ENCODE assay signal across 24 mouse cellular contexts in genomic region chr13:13635224-13635623, GRCm38 (mm10). TPM values are rescaled to one million over a fixed set of nuclear protein-coding genes. Genes with fewer than 3 reads are reported as not detected.
DNase-seq lines count a peak whose midpoint lies in the region; ATAC-seq and TF ChIP-seq lines count a peak whose summit lies in the region.
"Had no signal": no experiment of that assay in that cellular context is flagged by ENCODE, and none has a peak within 500 bp of the region (broad histone marks: within the 10 kb centered on the region; RNA-seq: fewer than 3 reads in every experiment).

No protein-coding gene starts in this region.

- no peaks in the 10 kb centered on the region for H3K36me3 ChIP-seq in forebrain, embryonic 10.5 days (replicated peaks)
- H3K36me3 ChIP-seq in forebrain, embryonic 16.5 days (ENCODE audit: control insufficient read depth, insufficient read depth), result no peaks in the 10 kb centered on the region
- no peaks in the 10 kb centered on the region for H3K36me3 ChIP-seq in E14TG2a.4 (ENCODE audit: insufficient read depth, low read length)
- H3K36me3 ChIP-seq in forebrain, embryonic 12.5 days (replicated peaks), result no peaks in the 10 kb centered on the region
- H3K36me3 ChIP-seq in midbrain, embryonic 14.5 days (ENCODE audit: control insufficient read depth, insufficient read depth, low read length), result 0 out of 2 replicates have a peak, but pooled peaks cover 10% of the 10 kb centered on the region

- no peaks in the 10 kb centered on the region for H3K9me3 ChIP-seq in forebrain, embryonic 10.5 days
- no peaks in the 10 kb centered on the region for H3K9me3 ChIP-seq in forebrain, embryonic 16.5 days (ENCODE audit: control insufficient read depth, low read length)
- no peaks in the 10 kb centered on the region for H3K9me3 ChIP-seq in E14TG2a.4 (ENCODE audit: low read length)
- H3K9me3 ChIP-seq in forebrain, embryonic 12.5 days, result no peaks in the 10 kb centered on the region
- H3K9me3 ChIP-seq in midbrain, embryonic 14.5 days (ENCODE audit: control insufficient read depth, low read length), result no peaks in the 10 kb centered on the region
- H3K9me3 ChIP-seq: embryonic facial prominence, embryonic 15.5 days; hindbrain, embryonic 12.5 days had no signal

- H3K27me3 ChIP-seq in forebrain, embryonic 10.5 days (ENCODE audit: poor library complexity, severe bottlenecking), result no peaks in the 10 kb centered on the region
- H3K27me3 ChIP-seq in forebrain, embryonic 16.5 days (replicated peaks; ENCODE audit: control insufficient read depth, insufficient read depth, low read length), result no peaks in the 10 kb centered on the region
- no peaks in the 10 kb centered on the region for H3K27me3 ChIP-seq in E14TG2a.4 (ENCODE audit: insufficient read depth, low read length)
- no peaks in the 10 kb centered on the region for H3K27me3 ChIP-seq in forebrain, embryonic 12.5 days
- no peaks in the 10 kb centered on the region for H3K27me3 ChIP-seq in midbrain, embryonic 14.5 days (ENCODE audit: control insufficient read depth, insufficient read depth, low read length)
- H3K27me3 ChIP-seq: embryonic facial prominence, embryonic 15.5 days; hindbrain, embryonic 12.5 days; Patski had no signal

- ATAC-seq in forebrain, embryonic 16.5 days, result no peak
- peak; percentile 71; the same call in 1 of the 2 replicates for ATAC-seq in forebrain, embryonic 12.5 days (ENCODE audit: low FRiP score)
- ATAC-seq in midbrain, embryonic 14.5 days (ENCODE audit: low FRiP score, low TSS enrichment), result no peak
- ATAC-seq: CD4-positive, CD25-positive, alpha-beta regulatory T cell, adult 4 months; hindbrain, embryonic 16.5 days; inflammation-experienced regulatory T-cells, adult 6 months; Patski had no signal

- no peak overlapping the region for H3K9ac ChIP-seq in forebrain, embryonic 16.5 days (replicated peaks; ENCODE audit: low read depth, low read length)
- H3K9ac ChIP-seq in forebrain, embryonic 12.5 days, result no peak overlapping the region
- no peak overlapping the region for H3K9ac ChIP-seq in midbrain, embryonic 14.5 days (replicated peaks; ENCODE audit: low read length)
- H3K9ac ChIP-seq: embryonic facial prominence, embryonic 15.5 days; hindbrain, embryonic 12.5 days had no signal

- H3K4me1 ChIP-seq in forebrain, embryonic 10.5 days, result peaks cover 41% of the 10 kb centered on the region
- no peaks in the 10 kb centered on the region for H3K4me1 ChIP-seq in forebrain, embryonic 16.5 days (replicated peaks; ENCODE audit: control insufficient read depth, insufficient read depth, low read length)
- peaks cover 28% of the 10 kb centered on the region for H3K4me1 ChIP-seq in E14TG2a.4 (replicated peaks; ENCODE audit: low read depth, low read length)
- peaks cover 18% of the 10 kb centered on the region for H3K4me1 ChIP-seq in forebrain, embryonic 12.5 days
- H3K4me1 ChIP-seq in midbrain, embryonic 14.5 days (ENCODE audit: control insufficient read depth, insufficient read depth, low read length), result no peaks in the 10 kb centered on the region
- H3K4me1 ChIP-seq: embryonic facial prominence, embryonic 15.5 days; hindbrain, embryonic 12.5 days had no signal

- peak overlapping the region; percentile 2; the same call in 1 of the 2 replicates for H3K27ac ChIP-seq in forebrain, embryonic 10.5 days
- H3K27ac ChIP-seq in forebrain, embryonic 16.5 days (ENCODE audit: low read length), result no peak overlapping the region
- no peak overlapping the region for H3K27ac ChIP-seq in forebrain, embryonic 12.5 days
- H3K27ac ChIP-seq in midbrain, embryonic 14.5 days (replicated peaks; ENCODE audit: low read depth, low read length), result no peak overlapping the region
- H3K27ac ChIP-seq: embryonic facial prominence, embryonic 15.5 days; gastrocnemius, adult 2 months; hindbrain, embryonic 12.5 days had no signal

- WGBS in forebrain, embryonic 10.5 days, result 43% methylated on average over 12 of the region's 12 CpGs
- 21% methylated on average over 12 of the region's 12 CpGs for WGBS in forebrain, embryonic 16.5 days
- WGBS in forebrain, embryonic 12.5 days, result 36% methylated on average over 12 of the region's 12 CpGs
- 55% methylated on average over 12 of the region's 12 CpGs for WGBS in midbrain, embryonic 14.5 days

- no peak for TF ChIP-seq CTCF in E14TG2a.4 (conservative IDR thresholded peaks at IDR 0.05; ENCODE audit: low read length)

- H3K4me3 ChIP-seq in forebrain, embryonic 10.5 days, result no peak overlapping the region; the same call in 1 of the 2 replicates
- no peak overlapping the region for H3K4me3 ChIP-seq in forebrain, embryonic 16.5 days (replicated peaks; ENCODE audit: low read length)
- H3K4me3 ChIP-seq in E14TG2a.4 (replicated peaks; ENCODE audit: low read length), result peak overlapping the region; percentile 27; the same call in 1 of the 2 replicates
- no peak overlapping the region for H3K4me3 ChIP-seq in forebrain, embryonic 12.5 days (replicated peaks)
- H3K4me3 ChIP-seq in midbrain, embryonic 14.5 days (replicated peaks; ENCODE audit: low read depth, low read length), result no peak overlapping the region
- H3K4me3 ChIP-seq: embryonic facial prominence, embryonic 15.5 days; erythroblast, embryonic 14.5 days; gastrocnemius, adult 2 months; hindbrain, embryonic 12.5 days had no signal

- no peak overlapping the region for H3K4me2 ChIP-seq in forebrain, embryonic 16.5 days (ENCODE audit: low read length)
- peak overlapping the region; percentile 25; the same call in 1 of the 2 replicates for H3K4me2 ChIP-seq in forebrain, embryonic 12.5 days
- no peak overlapping the region for H3K4me2 ChIP-seq in midbrain, embryonic 14.5 days (ENCODE audit: low read length)
- H3K4me2 ChIP-seq: embryonic facial prominence, embryonic 15.5 days; hindbrain, embryonic 12.5 days had no signal

- no peak for DNase-seq in forebrain, embryonic 10.5 days (ENCODE audit: extremely low spot score, low spot score)
- DNase-seq in midbrain, embryonic 14.5 days, result peak; percentile 31
- no peak for DNase-seq in retina, postnatal 1 day
- DNase-seq in thymus, postnatal 4 days, result no peak
- DNase-seq in cerebellum, adult 9-11 months, result no peak
- DNase-seq: adrenal gland, adult 2 months; adrenal gland, postnatal 25 days; B cell, adult 2 months; cerebellum, adult 2 months; cerebellum, postnatal 14 days; embryo, embryonic 11 days; gastrocnemius, adult 2 months; gastrocnemius, postnatal 25 days; heart, postnatal 4 days had no signal

RNA-seq across cellular contexts. Expression of gene Lyst, which starts 45.0 kb away (rescaled TPM):
- 2.7 and 3.6 TPM in 2 replicates for polyA plus RNA-seq in forebrain, embryonic 10.5 days (2016; fragmentation: Nextera tagmentation; extraction: Ambion mirVana)
- 4.8 and 6.0 TPM in 2 replicates for polyA plus RNA-seq in forebrain, embryonic 16.5 days (2015; fragmentation: Nextera tagmentation; extraction: Ambion mirVana)
- 4.6 and 5.7 TPM in 2 replicates for polyA plus RNA-seq in forebrain, embryonic 12.5 days (2016; fragmentation: Nextera tagmentation; extraction: Ambion mirVana)
- 6.4 and 8.8 TPM in 2 replicates for polyA plus RNA-seq in midbrain, embryonic 14.5 days (2014; fragmentation: Nextera tagmentation; extraction: Ambion mirVana)
